Mouse (Mus musculus) neural tube, embryonic 11.5 days (tissue): ENCODE results near the gene Gsg1l2. TPM values are rescaled to one million over a fixed set of nuclear protein-coding genes. Genes with fewer than 3 reads are reported as not detected.

Experiments used
- ATAC-seq: fragments of 200-750 bp; cut with Nextera tagmentation; 2 replicates; pipeline ENCODE4 v1.8.0; 2017; ENCODE audit warnings: moderate number of reproducible peaks, mild to moderate bottlenecking, moderate TSS enrichment, moderate library complexity; ENCODE audit not compliant: insufficient read depth, low FRiP score, low TSS enrichment
- DNase-seq: peaks from one replicate; pipeline ENCODE4 v3.0.0-alpha.2; 2015; ENCODE audit warnings: low spot score
- H3K27ac ChIP-seq: fragments of 300-500 bp; sonication (generic); 2 replicates; pipeline ENCODE4 v1.5.1; 2014; ENCODE audit warnings: low read depth, mild to moderate bottlenecking, low read length
- H3K27me3 ChIP-seq: fragments of 300-500 bp; sonication (generic); 2 replicates; pipeline ENCODE4 v1.6.1; 2014; ENCODE audit warnings: mild to moderate bottlenecking, low read length, mixed read lengths; ENCODE audit not compliant: control insufficient read depth, insufficient read depth
- H3K36me3 ChIP-seq: fragments of 300-500 bp; sonication (generic); 2 replicates; pipeline ENCODE4 v1.6.1; 2014; ENCODE audit warnings: mild to moderate bottlenecking, low read length, moderate library complexity, mixed read lengths; ENCODE audit not compliant: control insufficient read depth, insufficient read depth
- H3K4me1 ChIP-seq: fragments of 300-500 bp; sonication (generic); 2 replicates; pipeline ENCODE4 v1.6.1; 2014; ENCODE audit warnings: low read length, mixed read lengths; ENCODE audit not compliant: control insufficient read depth, insufficient read depth
- H3K4me2 ChIP-seq: fragments of 300-500 bp; sonication (generic); 2 replicates; pipeline ENCODE4 v1.6.1; 2014; ENCODE audit warnings: low read depth, mild to moderate bottlenecking, moderate library complexity
- H3K4me3 ChIP-seq: fragments of 300-500 bp; sonication (generic); 2 replicates; pipeline ENCODE4 v1.5.1; 2014; ENCODE audit warnings: low read depth, low read length
- H3K9ac ChIP-seq: fragments of 300-500 bp; sonication (generic); 2 replicates; pipeline ENCODE4 v1.6.1; 2014; ENCODE audit warnings: mild to moderate bottlenecking, low read length
- H3K9me3 ChIP-seq: fragments of 300-500 bp; sonication (generic); 2 replicates; pipeline ENCODE4 v1.6.1; 2016; ENCODE audit warnings: low read length; ENCODE audit not compliant: control insufficient read depth
- WGBS: fragments of 180-500 bp; shearing (Covaris S2); extraction: QIAGEN DNeasy Blood & Tissue Kit; methylation state at CpG from one replicate; pipeline ENCODE4 v1.1.7; 2014; 5-methylcytosine and 5-hydroxymethylcytosine counted together
- polyA plus RNA-seq: library from polyadenylated mRNA; unstranded; fragments of >200 nt; fragmentation: Nextera tagmentation; extraction: Ambion mirVana; gene quantifications from 2 replicates; pipeline ENCODE4 v1.2.1, GENCODE M21; 2014

The Gsg1l2 gene
- polyA plus RNA-seq, 1 experiment from 2014 or later: not detected

DNA sequence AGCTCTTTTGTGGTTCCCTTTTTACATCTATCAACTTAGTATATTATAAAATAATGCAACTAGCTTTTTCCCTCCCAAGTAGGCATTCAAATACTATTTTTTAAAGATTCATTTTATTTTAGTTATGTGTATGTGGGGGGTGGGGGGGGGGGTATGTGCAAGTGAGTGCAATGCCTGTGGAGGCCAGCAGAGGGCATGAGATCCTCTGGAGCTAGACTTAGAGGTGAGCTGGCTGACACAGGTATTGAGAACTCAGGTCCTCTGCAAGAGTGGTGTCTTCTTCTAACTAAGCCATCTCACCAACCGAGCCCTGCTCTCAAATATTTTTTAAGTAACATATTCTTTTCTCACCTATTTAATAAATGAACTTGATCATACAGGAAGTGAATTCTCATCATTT, 31.1 kb downstream of the Gsg1l2 start:
- 94% methylated on average over 1 of the region's 1 CpGs for WGBS
- ATAC-seq: no peak
- no peaks in the 10 kb centered on the region for H3K9me3 ChIP-seq

DNA sequence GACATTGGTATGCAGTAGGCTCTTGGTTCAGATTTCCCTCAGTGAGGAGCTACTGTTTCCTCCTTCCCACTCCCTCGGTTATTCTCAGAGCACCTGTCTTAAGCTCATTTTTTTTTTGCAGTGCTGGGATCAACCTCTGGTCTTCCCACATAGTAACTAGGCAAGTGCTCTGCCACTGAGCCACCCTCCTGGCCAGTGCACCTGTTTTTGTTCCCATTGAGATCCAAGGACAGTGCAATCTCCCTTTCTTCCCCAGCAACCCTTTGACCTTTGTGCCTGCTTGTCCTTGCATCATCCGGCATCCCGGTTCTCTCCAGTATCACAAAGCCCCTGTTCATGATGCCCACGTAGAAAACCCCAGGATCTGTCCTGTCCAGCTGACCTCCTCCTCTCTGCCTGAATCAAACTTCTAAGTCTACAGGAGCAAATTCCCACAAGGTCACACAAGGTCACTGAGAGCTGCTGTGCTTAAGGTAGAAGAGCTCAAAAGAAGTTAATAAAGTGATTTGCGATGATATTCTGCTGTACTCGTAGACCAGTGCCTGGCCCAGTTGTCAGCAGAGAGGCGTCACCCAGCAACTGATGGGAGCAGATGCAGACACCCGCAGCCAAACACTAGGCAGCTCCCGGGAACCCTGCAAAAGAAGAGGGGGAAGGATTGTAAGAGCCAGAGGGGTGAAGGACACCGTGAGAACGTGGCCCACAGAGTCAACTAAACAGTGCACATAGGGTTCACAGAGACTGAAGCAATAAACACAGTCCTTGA, 32.6 kb downstream of the Gsg1l2 start:
- no peak overlapping the region for H3K4me2 ChIP-seq
- H3K27ac ChIP-seq: no peak overlapping the region
- WGBS: 84% methylated on average over 11 of the region's 11 CpGs
- no peaks in the 10 kb centered on the region for H3K9me3 ChIP-seq
- no peak for ATAC-seq
- no peaks in the 10 kb centered on the region for H3K27me3 ChIP-seq
- DNase-seq: no peak
- H3K9ac ChIP-seq: no peak overlapping the region
- no peaks in the 10 kb centered on the region for H3K36me3 ChIP-seq
- H3K4me3 ChIP-seq: no peak overlapping the region
- no peaks in the 10 kb centered on the region for H3K4me1 ChIP-seq

More for the DNA sequence above, 31.1 kb downstream of the Gsg1l2 start:
- H3K4me1 ChIP-seq: no peaks in the 10 kb centered on the region
- no peak overlapping the region for H3K4me2 ChIP-seq
- H3K27me3 ChIP-seq: no peaks in the 10 kb centered on the region
- no peak overlapping the region for H3K4me3 ChIP-seq
- DNase-seq: no peak
- H3K27ac ChIP-seq: no peak overlapping the region
- no peaks in the 10 kb centered on the region for H3K36me3 ChIP-seq
- no peak overlapping the region for H3K9ac ChIP-seq

DNA sequence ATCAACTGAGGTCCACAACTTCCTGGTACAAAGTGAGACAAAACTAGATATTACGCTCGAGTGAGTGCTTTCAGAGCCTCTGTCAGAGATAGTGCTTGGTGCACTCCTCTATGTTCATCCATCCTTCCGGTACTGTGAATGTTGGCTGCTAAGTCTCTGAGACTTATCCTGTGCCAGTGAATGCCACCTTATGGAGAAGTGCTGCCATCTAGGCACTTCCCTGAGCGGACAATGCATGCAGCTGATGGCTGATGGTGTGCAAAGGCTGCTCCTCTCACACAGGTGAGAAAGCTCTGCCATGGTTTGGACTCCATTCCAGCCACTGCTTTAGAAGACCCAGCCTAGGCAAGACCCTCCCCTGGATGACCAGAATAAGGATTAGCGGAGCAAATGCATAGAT, 33.6 kb downstream of the Gsg1l2 start:
- no peak overlapping the region for H3K9ac ChIP-seq
- H3K27me3 ChIP-seq: no peaks in the 10 kb centered on the region
- H3K9me3 ChIP-seq: no peaks in the 10 kb centered on the region
- no peaks in the 10 kb centered on the region for H3K36me3 ChIP-seq
- 69% methylated on average over 5 of the region's 5 CpGs for WGBS
- no peak overlapping the region for H3K4me3 ChIP-seq
- H3K4me2 ChIP-seq: no peak overlapping the region
- ATAC-seq: no peak
- no peak overlapping the region for H3K27ac ChIP-seq
- no peaks in the 10 kb centered on the region for H3K4me1 ChIP-seq
- no peak for DNase-seq

DNA sequence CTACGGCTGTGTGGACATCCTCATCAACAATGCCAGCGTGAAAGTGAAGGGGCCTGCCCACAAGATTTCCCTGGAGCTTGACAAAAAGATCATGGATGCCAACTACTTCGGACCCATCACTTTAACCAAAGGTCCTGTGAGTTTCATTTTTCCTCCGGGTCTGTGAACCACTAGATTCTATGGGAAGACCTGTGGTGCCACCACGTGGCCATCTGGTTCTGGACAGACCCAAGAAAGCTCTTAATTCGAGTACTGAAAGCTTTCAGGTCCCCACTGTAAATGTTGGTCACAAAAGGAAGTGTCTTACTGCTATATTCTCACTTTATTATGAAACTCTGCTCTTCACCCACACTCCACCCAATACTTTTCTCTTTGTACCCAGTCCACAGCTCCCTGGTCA, 37.1 kb downstream of the Gsg1l2 start:
- H3K9me3 ChIP-seq: no peaks in the 10 kb centered on the region
- ATAC-seq (no peak), DNase-seq (no peak)
- no peaks in the 10 kb centered on the region for H3K4me1 ChIP-seq
- no peak overlapping the region for H3K4me2 ChIP-seq
- H3K36me3 ChIP-seq: no peaks in the 10 kb centered on the region
- H3K27ac ChIP-seq: no peak overlapping the region
- WGBS: 84% methylated on average over 6 of the region's 6 CpGs
- no peak overlapping the region for H3K4me3 ChIP-seq
- no peaks in the 10 kb centered on the region for H3K27me3 ChIP-seq
- H3K9ac ChIP-seq: no peak overlapping the region

DNA sequence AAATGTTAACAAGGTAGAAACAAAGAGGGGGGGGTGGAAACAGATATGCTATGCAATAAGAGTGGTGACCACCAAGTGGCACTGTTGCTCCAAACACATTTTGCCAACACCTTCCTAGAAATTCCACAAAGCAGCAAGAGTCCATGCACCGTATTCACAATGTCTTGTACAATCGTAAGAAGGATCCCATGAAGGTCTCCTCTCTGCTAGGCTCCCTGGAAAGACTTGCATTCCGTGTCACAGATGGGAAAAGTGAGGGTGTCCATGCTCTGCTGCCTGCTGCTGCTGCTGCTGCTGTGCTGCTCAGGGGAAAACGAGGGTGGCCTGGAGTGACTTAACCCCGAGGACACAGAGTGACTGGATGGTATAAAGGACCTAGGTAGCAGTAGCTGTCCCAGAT, 45.2 kb downstream of the Gsg1l2 start:
- H3K9ac ChIP-seq: peak overlapping the region; percentile 26; the same call in 1 of the 2 replicates
- ATAC-seq: no peak
- WGBS: 33% methylated on average over 5 of the region's 5 CpGs
- no peak overlapping the region for H3K27ac ChIP-seq
- no peaks in the 10 kb centered on the region for H3K27me3 ChIP-seq
- peak overlapping the region; percentile 7; the same call in 1 of the 2 replicates for H3K4me2 ChIP-seq
- H3K4me1 ChIP-seq: 0 out of 2 replicates have a peak, but pooled peaks cover 3% of the 10 kb centered on the region
- no peaks in the 10 kb centered on the region for H3K9me3 ChIP-seq
- no peak overlapping the region for H3K4me3 ChIP-seq
- peak; percentile 48 for DNase-seq
- H3K36me3 ChIP-seq: no peaks in the 10 kb centered on the region

DNA sequence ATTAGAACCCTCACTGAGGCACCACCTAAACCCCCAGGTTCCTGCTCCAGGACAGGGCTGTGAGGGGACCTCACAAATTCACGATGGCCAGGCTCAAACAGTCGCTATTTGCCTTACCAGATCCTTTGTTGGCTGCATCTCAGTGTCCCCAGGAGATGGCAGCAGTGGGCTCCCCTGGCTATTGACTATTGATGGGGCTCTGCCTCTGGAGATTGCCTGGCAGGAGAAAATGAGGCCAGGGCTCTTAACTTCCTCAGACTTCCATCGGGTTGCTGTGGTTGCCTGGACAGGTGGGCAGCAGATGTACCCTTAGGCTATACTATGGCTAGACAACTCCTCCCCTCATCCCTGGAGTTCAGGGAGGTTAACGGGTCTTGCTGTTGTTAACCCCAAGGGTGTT, 45.8 kb downstream of the Gsg1l2 start:
- no peak overlapping the region for H3K4me2 ChIP-seq
- ATAC-seq (no peak), DNase-seq (peak; percentile 61)
- H3K27ac ChIP-seq: no peak overlapping the region
- 18% methylated on average over 4 of the region's 4 CpGs for WGBS
- 0 out of 2 replicates have a peak, but pooled peaks cover 3% of the 10 kb centered on the region for H3K4me1 ChIP-seq
- no peaks in the 10 kb centered on the region for H3K27me3 ChIP-seq
- H3K9me3 ChIP-seq: no peaks in the 10 kb centered on the region
- no peak overlapping the region for H3K4me3 ChIP-seq
- no peak overlapping the region; the same call in 1 of the 2 replicates for H3K9ac ChIP-seq
- H3K36me3 ChIP-seq: no peaks in the 10 kb centered on the region

DNA sequence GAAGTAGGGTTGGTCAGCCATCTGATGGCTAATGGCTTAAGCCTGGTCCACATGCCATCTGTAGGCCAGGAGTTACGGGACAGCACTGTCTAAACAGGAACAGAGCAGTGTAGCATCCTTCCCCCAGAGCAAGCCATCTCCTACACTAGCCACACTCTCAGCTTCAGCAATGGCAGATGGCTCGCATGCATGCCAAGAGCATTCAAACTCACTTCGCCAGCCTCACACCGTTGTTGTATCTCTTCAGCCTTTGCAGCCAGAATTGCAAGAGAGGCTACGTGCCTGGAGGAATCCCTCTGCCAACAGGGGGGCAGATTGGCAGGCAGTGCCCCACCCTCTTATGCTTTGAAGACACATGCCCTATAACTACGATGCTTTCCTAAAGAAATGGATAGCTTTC, 47.2 kb downstream of the Gsg1l2 start:
- no peaks in the 10 kb centered on the region for H3K36me3 ChIP-seq
- no peak overlapping the region for H3K27ac ChIP-seq
- 0 out of 2 replicates have a peak, but pooled peaks cover 3% of the 10 kb centered on the region for H3K4me1 ChIP-seq
- ATAC-seq: no peak
- H3K9ac ChIP-seq: no peak overlapping the region
- DNase-seq: no peak
- 89% methylated on average over 6 of the region's 6 CpGs for WGBS
- no peaks in the 10 kb centered on the region for H3K9me3 ChIP-seq
- no peak overlapping the region for H3K4me2 ChIP-seq
- H3K27me3 ChIP-seq: no peaks in the 10 kb centered on the region
- no peak overlapping the region for H3K4me3 ChIP-seq

DNA sequence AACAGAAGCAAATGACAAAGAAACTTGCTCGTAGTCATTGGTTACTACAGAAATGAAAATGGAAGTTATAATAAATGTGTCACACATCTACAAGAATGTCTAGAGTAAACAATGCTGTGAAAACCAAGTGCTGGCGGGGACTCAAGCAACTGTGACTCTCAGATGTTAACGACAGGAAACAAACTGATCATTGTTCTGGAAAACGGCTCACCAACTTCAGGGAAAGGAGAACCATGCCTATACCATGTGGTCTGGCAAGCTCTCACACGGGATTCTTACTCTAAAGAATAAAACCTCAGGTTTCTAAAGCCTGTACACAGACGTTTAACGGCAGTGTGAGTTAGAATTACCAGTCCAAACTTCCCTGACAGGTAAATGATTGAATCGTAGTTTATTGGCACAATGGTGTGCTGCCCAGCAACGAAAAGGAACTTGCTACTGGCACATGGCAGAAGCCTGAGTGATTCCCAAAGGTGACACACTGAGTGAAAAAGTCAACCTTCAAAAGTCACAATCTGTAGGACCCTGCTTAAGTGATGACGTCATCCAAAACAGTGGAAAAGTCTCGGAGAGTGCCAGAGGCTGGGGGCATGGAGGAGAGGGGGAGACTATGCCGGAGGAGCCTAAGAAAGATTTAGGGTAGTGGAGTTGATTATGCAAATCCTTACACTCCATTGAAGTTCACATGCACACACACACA, 54.1 kb downstream of the Gsg1l2 start:
- Histone ChIP-seq H3K9ac (no peak overlapping the region), H3K4me1 (no peaks in the 10 kb centered on the region), H3K27me3 (no peaks in the 10 kb centered on the region), H3K36me3 (no peaks in the 10 kb centered on the region), H3K4me3 (no peak overlapping the region), H3K27ac (no peak overlapping the region), H3K9me3 (no peaks in the 10 kb centered on the region), H3K4me2 (no peak overlapping the region)
- DNase-seq (no peak), ATAC-seq (no peak)
- WGBS: 56% methylated on average over 12 of the region's 12 CpGs

DNA sequence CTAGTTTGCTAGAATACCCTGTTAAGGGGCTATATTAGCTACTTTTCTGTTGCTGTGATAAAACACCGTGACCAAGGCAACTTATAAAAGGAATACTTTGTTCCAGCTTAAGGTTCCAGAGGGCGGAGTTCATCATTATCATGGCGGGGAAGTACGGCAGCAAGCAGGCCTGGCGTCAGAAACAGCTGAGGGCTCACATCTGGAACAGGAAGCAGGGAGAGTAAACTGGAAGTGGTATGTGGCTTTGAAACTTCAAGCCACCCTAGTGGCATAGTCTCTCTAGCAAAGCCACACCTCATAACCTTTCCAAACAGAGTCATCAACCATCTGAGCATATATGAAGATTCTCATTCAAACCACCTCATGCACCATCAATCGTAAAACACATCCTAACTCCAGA, 55.1 kb downstream of the Gsg1l2 start:
- H3K4me1 ChIP-seq: no peaks in the 10 kb centered on the region
- H3K36me3 ChIP-seq: no peaks in the 10 kb centered on the region
- H3K4me3 ChIP-seq: no peak overlapping the region
- H3K4me2 ChIP-seq: no peak overlapping the region
- WGBS: 86% methylated on average over 6 of the region's 6 CpGs
- H3K27ac ChIP-seq: no peak overlapping the region
- H3K27me3 ChIP-seq: no peaks in the 10 kb centered on the region
- no peak overlapping the region for H3K9ac ChIP-seq
- ATAC-seq (no peak), DNase-seq (no peak)
- H3K9me3 ChIP-seq: no peaks in the 10 kb centered on the region
